Mouse (Mus musculus): ENCODE results near the gene Gm20854.
"Not testable (repeated sequence)": the region's sequence is repeated elsewhere in the genome, so short reads cannot be mapped to it uniquely, and the experiment has no call there.

Gm20854 gene

DNA sequence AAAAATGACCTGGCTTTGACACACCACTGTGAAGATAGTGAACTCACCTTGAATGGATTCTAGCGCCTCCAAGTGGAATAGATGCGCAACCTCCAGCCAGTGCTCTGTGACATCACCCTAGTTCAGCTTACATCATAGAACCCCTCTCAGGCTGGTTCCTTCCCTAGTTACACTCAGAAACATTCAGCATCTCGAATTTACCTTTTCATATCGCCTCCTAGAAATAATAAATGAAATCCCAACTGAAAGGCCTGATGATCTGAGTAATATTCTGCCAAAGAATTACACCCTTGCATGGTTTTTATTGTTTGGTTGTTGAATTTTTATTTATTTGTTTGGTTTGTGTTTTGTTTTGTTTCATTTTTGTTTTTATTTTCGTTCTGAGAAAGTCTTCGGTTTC, at the start of gene Gm20854:
Gm20854 (minus strand) TSS at position 101 of the 400 bp plus-strand sequence.
- DNase-seq: not testable (repeated sequence)

Measured in lung, postnatal 4 days (tissue).